Mouse (Mus musculus) CH12.LX (cell line): ENCODE data around the gene Kif17.

ENCODE experiments used
- HCFC1 ChIP-seq: IDR thresholded peaks from 2 replicates; pipeline ENCODE4 v1.6.1; 2012; ENCODE audit warnings: low read depth, mild to moderate bottlenecking, inconsistent platforms, low read length, improper control_type of control experiment
- TBP ChIP-seq: conservative IDR thresholded peaks from 2 replicates; pipeline ENCODE4 v1.6.1; 2011; ENCODE audit warnings: low read depth, low read length, improper control_type of control experiment

DNA sequence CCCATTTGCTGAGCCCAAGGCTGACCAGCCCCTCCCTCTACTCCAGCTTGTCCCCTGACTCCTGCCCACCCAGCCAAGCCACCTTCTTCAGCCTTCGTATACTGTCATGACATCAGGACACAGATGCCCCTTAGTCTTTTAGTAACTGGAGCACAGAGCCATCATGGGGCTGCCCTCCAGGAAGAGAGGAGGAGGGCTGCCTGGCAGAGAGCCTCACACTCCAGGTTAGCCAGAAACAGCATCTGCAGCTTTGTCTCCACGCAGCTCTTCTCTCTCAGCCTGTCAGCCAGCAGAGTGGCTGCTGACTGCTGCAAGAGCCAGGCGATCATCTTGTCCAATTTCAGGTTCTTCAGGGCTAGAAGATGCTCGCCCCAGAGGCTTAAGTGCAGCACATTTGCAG is 63.6 kb downstream of the Kif17 start:
- TF ChIP-seq TBP: no peak
- TF ChIP-seq HCFC1: no peak
